In genomic region chr17:43567992-43568888, GRCm38 (mm10) we compare ENCODE assay signal across 8 mouse cellular contexts. TPM values are rescaled to one million over a fixed set of nuclear protein-coding genes. Genes with fewer than 3 reads are reported as not detected.
DNase-seq lines count a peak whose midpoint lies in the region; ATAC-seq and TF ChIP-seq lines count a peak whose summit lies in the region.

Gene Pla2g7 (plus strand): TSS chr17:43568098.

- H3K27ac ChIP-seq in cerebellum, adult 2 months (ENCODE audit: insufficient read depth, low read length): no peak within 1 kb of the TSS

- TF ChIP-seq POLR2A in cerebellum, adult 2 months (IDR thresholded peaks at IDR 0.05; ENCODE audit: borderline replicate concordance, insufficient read depth, low read length): no peak

- intact Hi-C loops in heart, postnatal 36 days (cut with DNase I): no loop called here

- peak; percentile 48 for DNase-seq in NIH3T3 (ENCODE audit: low read depth)
- DNase-seq in cerebellum, adult 2 months: peak; percentile 33 to 37
- DNase-seq in heart, postnatal 36 days: peak; percentile 46 to 47
- peak; percentile 52 to 56 for DNase-seq in layer of hippocampus, adult 8-10 months (ENCODE audit: low spot score in 2 of 2)
- peak; percentile 54 for DNase-seq in lung, postnatal 10 days
- peak; percentile 65 for DNase-seq in right cerebral cortex, adult 18-20 months
- no peak for DNase-seq in c-Kit-positive CD71-positive TER-119-positive erythroid progenitor cells, embryonic 14.5 days (ENCODE audit: low spot score)

- H3K4me1 ChIP-seq in cerebellum, adult 2 months (ENCODE audit: control insufficient read depth, insufficient read depth, low read length): no peaks in the 10 kb centered on the region

- ATAC-seq in frontal cortex, adult (ENCODE audit: low TSS enrichment): peak; percentile 93

- H3K4me3 ChIP-seq in cerebellum, adult 2 months (replicated peaks; ENCODE audit: insufficient read depth, low read depth, low read length): peak within 1 kb of the TSS; percentile 20

- H3K27me3 ChIP-seq in cerebellum, adult 2 months (ENCODE audit: control insufficient read depth, insufficient read depth, low read length): no peaks in the 10 kb centered on the region

- TF ChIP-seq CTCF in cerebellum, adult 2 months (IDR thresholded peaks at IDR 0.05; ENCODE audit: borderline replicate concordance, insufficient read depth, low read depth, low read length): no peak

- under 1% methylated on average over 34 of the region's 34 CpGs for WGBS in cerebellum, adult 2 months

RNA-seq across cellular contexts. Expression of gene Pla2g7, which starts in this region (rescaled TPM):
- polyA plus RNA-seq in cerebellum, adult 2 months (2012; rRNA removed): 201 and 209 TPM in 2 replicates
- total RNA-seq in heart, postnatal 36 days (2021): 1 to 10 TPM; 6.9 to 9.9 TPM
- total RNA-seq in layer of hippocampus, adult 8-10 months (2022): 100 to 1,000 TPM; 106 to 115 (median 112) TPM

Comparison
In these comparisons a context has a peak if more than half of its experiments do, and no peak if none do; other contexts are left out.
1. RNA of gene Pla2g7 (total RNA-seq): 106 to 115 TPM in layer of hippocampus, adult 8-10 months; 6.9 to 9.9 TPM in heart, postnatal 36 days; every median in the first group is over 4 times any median in the second.